Mouse (Mus musculus) megakaryocyte, embryonic 14.5 days (primary cell): ENCODE measurements around the gene Dpm3. TPM values are rescaled to one million over a fixed set of nuclear protein-coding genes. Genes with fewer than 3 reads are reported as not detected.

ENCODE experiments used
- H3K27me3 ChIP-seq: replicated peaks from 2 replicates; pipeline ENCODE3; 2012; ENCODE audit warnings: inconsistent platforms
- H3K36me3 ChIP-seq: replicated peaks from 2 replicates; pipeline ENCODE3; 2012; ENCODE audit warnings: low read length, inconsistent platforms, mixed read lengths
- H3K4me1 ChIP-seq: 2 replicates; pipeline ENCODE4 v1.6.1; 2012; ENCODE audit warnings: inconsistent platforms
- H3K4me3 ChIP-seq: replicated peaks from 2 replicates; pipeline ENCODE3; 2012; ENCODE audit warnings: moderate library complexity, mild to moderate bottlenecking, inconsistent platforms
- H3K9me3 ChIP-seq: 2 replicates; pipeline ENCODE4 v1.6.1; 2012; ENCODE audit warnings: inconsistent platforms
- FLI1 ChIP-seq: IDR thresholded peaks from 2 replicates; pipeline ENCODE4 v1.6.1; 2012; ENCODE audit warnings: low read length, inconsistent platforms, mixed read lengths
- GATA1 ChIP-seq: IDR thresholded peaks from 3 replicates; pipeline ENCODE4 v1.6.1; 2012; ENCODE audit warnings: mixed read lengths, low read length, inconsistent platforms, borderline replicate concordance
- polyA plus RNA-seq: library from polyadenylated mRNA; stranded (reverse); fragments of >175 nt; gene quantifications from 2 replicates; pipeline ENCODE4 v1.2.3, GENCODE M21; 2012; ENCODE audit warnings: low replicate concordance; ENCODE audit not compliant: insufficient read depth

Gene Dpm3
- polyA plus RNA-seq, 1 experiment, result 435 TPM

DNA sequence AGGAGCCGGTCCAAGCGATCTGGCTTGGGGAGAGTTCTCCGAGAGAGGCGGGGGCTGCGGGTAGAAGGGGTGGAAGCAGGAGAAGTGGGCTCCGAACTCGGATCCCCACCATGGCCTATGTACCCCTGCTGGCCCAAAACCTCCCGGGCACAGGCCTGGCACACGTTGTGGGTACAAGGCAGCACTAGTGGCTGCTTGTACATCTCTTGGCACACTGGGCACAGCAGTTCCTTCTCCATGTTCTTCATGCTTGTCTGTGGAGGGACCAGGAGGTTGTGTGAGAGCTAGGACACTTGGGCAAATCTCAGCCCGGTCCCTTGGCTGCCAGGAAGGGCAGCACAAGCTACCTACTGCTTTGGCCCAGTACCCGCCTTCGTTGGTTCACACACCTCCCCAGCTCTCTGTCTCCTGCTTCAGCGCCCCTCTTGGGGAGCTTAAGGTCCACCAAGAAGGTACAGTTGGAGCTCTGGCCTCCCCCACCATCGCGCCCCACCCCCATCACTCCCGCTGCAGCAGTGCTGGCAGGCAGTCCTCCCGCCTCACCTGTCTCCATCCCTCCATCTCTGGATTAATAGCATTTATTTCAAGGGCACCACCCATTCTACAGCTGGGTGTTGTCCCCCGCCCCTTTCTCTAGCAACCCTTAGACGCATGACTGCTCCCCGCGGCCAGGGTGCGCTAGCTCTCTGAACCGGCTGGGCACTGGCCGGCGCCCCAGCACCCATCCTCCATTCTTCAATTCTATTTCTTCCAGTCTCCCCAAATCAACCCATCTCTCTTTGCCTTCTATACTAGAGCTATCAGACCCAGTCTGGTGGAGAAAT lies 14.8 kb upstream of the Dpm3 start:
- Histone ChIP-seq H3K9me3 (no peaks in the 10 kb centered on the region), H3K27me3 (no peaks in the 10 kb centered on the region), H3K4me1 (peaks cover 67% of the 10 kb centered on the region), H3K4me3 (peak overlapping the region; percentile 95), H3K36me3 (peaks cover 20% of the 10 kb centered on the region)
- TF ChIP-seq GATA1, result no peak
- no peak for TF ChIP-seq FLI1

DNA sequence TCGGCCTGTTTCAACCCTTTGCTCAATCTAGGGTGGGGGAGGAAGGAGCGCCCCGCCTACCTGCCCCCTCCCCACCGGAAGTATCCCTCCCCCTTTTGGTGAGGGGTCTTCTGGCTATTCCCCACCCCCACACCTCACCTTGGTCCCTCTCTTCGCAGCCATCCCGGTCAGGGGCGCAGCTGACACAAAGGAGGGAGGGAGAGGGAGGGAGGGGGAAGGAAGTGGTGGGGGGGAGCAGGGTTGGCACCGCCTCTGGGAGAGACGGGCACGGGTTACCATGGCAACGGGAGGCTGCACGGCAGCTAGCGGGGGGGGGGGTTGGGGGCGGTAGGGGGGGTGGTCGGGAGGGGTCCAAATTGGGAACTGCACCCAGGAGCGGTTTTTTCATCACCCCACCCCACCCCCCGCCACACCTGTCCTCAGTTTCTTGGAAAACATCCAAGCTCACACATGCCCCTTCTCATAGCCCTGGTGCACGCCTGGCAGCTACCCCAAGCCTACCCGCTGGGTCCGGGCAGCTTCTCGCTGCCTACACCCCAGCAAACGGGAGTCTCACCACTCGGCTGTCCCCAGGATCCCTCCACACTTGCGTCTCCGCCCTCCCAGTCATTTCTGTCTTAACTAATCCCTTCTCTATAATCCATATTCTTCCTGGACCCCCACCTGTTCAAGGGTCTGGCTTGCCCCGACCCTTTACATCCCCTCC lies 14.0 kb upstream of the Dpm3 start:
- peak overlapping the region; percentile 95 for H3K4me3 ChIP-seq
- no peaks in the 10 kb centered on the region for H3K27me3 ChIP-seq
- peaks cover 74% of the 10 kb centered on the region for H3K4me1 ChIP-seq
- H3K9me3 ChIP-seq, result no peaks in the 10 kb centered on the region
- TF ChIP-seq FLI1, result no peak
- H3K36me3 ChIP-seq, result peaks cover 26% of the 10 kb centered on the region

GRCm38 (mm10) chr3:89245688-89246171 lies 13.4 kb upstream of the Dpm3 start, which contains the start of gene Krtcap2:
Krtcap2 (plus strand) TSS chr3:89245966.
- Histone ChIP-seq H3K4me1 (peaks cover 80% of the 10 kb centered on the region), H3K4me3 (peak within 1 kb of the TSS; percentile 95), H3K36me3 (peaks cover 26% of the 10 kb centered on the region), H3K9me3 (no peaks in the 10 kb centered on the region), H3K27me3 (no peaks in the 10 kb centered on the region)
- TF ChIP-seq GATA1 (no peak), FLI1 (no peak)

DNA sequence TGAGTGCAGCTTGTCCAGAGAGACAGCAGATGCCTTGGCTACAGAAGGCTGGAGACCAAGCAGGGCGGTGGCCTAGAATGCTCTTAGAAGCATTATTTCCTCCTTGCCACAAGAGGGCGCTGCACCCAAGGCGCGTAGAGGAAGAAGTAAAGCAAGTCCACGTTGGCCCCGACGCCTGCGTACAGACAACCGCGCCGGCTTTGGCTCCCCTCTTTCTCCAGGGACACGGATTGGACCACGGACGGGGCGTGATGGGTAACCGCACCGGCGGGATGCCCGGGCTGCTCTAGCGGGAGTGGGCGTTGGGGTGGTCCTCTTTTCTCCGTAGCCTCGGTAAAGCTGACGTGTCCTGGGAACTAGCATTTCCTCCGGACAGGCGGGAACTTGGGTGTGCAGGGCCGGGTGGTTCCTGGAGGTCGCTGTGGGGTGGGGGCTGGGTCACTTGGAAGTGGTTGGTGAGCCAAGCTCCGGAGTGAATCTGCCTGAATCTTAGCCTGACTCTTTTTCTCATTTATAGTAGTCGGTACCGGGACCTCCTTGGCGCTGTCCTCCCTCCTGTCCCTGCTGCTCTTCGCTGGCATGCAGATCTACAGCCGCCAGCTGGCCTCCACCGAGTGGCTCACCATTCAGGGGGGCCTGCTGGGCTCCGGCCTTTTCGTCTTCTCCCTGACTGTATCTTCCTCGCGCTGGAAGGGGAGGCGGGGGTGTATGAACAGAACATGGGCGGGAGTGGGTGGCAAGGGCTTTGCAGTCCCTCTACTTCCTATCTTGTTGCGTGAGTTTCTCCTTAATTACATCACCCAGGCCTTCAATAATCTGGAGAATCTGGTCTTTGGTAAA lies 12.7 kb upstream of the Dpm3 start, which contains the start of gene Trim46:
TSS of gene Trim46 (minus strand) at position 49 of the 840 bp plus-strand sequence.
- Histone ChIP-seq H3K4me3 (peak within 1 kb of the TSS; percentile 95), H3K9me3 (no peaks in the 10 kb centered on the region), H3K4me1 (peaks cover 88% of the 10 kb centered on the region), H3K36me3 (peaks cover 26% of the 10 kb centered on the region), H3K27me3 (peaks cover under 1% of the 10 kb centered on the region)
- TF ChIP-seq FLI1 (no peak), GATA1 (no peak)

DNA sequence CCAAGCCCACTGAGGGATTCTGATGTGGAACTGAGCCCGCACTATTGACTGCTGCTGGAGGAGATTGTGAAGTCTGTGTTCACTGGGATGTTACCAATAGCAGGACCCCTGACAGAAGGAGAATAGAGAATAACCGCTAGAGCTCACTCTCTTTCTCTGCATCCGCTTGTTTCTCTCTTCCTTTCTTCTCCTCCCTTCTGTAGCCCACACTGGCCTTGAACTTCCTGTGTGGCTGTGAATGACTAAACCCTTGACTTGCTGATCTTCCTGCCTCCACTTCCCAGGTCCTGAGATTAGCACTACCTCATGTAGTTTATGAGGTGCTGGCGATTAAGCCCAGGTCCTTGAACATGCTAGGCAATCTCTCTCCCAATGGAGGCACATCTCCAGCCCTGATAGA lies 11.7 kb upstream of the Dpm3 start:
- no peaks in the 10 kb centered on the region for H3K9me3 ChIP-seq
- TF ChIP-seq GATA1 (no peak), FLI1 (no peak)
- peaks cover 19% of the 10 kb centered on the region for H3K36me3 ChIP-seq
- H3K4me3 ChIP-seq, result peak overlapping the region; percentile 95
- H3K27me3 ChIP-seq, result peaks cover 11% of the 10 kb centered on the region
- H3K4me1 ChIP-seq, result peaks cover 88% of the 10 kb centered on the region

DNA sequence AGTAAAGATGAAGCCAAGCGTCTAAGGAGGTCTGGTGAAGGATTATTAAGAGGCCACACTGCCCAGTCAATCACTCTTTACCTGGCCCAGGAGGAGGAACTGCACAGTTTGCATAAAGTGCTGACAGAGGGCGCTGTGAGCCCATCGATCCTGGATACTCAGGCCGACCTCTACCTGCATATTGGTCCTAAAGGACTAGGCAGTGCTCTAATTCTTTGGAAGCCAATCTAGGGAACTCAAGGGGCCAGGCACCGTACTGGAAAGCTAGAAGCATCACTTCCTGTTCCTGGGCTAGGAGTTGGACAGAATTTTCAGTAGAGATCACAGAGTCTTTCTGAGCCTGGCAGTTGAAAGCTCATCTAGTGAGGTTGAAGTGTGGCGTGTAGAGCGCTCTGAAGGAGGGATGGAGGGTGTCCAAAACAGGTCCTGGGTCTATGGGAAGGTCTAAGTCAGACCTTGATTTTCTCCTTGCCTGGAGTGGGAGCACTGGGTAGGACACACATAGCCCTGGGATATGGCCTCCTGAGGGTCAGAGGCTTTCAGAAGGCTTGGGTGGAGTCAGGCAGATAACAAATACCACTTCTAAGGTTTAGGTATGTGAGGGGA lies 8.6 kb upstream of the Dpm3 start:
- TF ChIP-seq GATA1, result no peak
- TF ChIP-seq FLI1, result no peak
- peaks cover 61% of the 10 kb centered on the region for H3K4me1 ChIP-seq

DNA sequence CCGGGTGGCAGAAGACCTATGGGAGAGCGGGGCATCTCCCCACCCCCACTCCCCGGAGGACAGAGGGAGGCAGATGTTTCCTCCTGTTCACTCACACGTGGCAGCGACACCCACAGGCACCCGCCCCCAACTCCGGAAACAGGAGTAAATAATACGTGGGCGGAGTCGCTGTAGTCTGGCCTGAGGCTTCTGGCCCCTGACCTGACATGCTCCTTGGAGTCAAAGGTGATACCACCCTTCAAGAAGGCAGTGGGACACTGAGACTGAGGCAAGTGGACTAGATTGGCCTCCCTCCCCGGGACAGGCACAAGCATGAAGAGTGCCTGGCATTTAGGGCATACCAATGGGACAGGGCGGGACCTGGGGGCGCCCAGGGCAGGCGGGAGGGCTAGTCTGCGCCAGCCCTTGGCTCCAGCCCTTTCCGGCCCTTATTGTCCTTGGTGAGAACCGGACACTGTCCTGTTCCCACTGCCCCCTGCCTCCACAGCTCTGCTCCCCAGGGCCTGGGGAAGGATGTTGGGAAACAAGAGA lies 7.7 kb upstream of the Dpm3 start:
- Histone ChIP-seq H3K27me3 (peaks cover 19% of the 10 kb centered on the region), H3K4me3 (peak overlapping the region; percentile 85), H3K4me1 (peaks cover 60% of the 10 kb centered on the region), H3K36me3 (peaks cover 19% of the 10 kb centered on the region), H3K9me3 (peaks cover 7% of the 10 kb centered on the region)
- TF ChIP-seq GATA1, result no peak
- TF ChIP-seq FLI1, result no peak

More for the DNA sequence above, 8.6 kb upstream of the Dpm3 start:
- peaks cover 19% of the 10 kb centered on the region for H3K27me3 ChIP-seq
- H3K9me3 ChIP-seq, result peaks cover 7% of the 10 kb centered on the region
- peak overlapping the region; percentile 85 for H3K4me3 ChIP-seq
- H3K36me3 ChIP-seq, result peaks cover 19% of the 10 kb centered on the region

DNA sequence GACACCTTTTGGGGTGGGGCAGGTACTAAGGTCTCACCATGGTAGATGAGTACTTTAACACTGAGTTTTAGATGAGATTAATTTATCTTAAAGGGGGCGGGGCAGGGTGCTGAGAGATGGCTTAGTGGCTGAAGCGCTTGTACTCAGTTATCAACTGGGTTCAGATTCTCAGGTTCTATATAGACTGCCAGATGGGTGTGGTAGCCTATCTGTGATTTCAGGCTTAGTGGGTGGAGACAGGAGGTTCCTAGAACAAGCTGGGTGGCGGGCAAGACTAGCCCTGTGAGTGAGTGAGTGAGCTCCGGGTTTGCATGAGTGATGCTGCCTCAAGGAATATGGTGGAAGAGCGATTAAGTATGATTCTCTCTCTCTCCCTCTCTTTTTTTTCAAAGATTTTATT lies 4.2 kb upstream of the Dpm3 start:
- TF ChIP-seq GATA1 (no peak), FLI1 (no peak)
- Histone ChIP-seq H3K36me3 (no peaks in the 10 kb centered on the region), H3K27me3 (peaks cover 37% of the 10 kb centered on the region), H3K9me3 (peaks cover 7% of the 10 kb centered on the region), H3K4me3 (no peak overlapping the region), H3K4me1 (peaks cover 55% of the 10 kb centered on the region)

DNA sequence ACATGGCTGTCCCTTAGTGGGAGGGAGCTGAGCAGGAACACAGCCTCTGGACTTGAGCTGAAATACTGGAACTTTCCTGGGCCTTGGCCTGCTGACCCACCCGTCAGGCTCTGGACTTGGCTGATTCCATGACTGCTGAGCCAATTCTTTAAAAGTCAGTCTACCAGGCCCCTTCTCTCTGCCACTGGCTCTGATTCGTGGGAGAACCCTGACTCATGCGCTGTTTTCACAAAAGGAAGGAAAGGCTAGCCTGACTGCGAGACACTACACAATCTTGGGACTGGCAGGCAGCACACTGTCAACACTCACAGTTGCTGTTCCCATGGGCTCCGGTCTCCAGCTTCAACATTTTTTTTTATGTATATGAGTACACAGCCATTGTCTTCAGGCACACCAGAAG lies 3.0 kb upstream of the Dpm3 start:
- Histone ChIP-seq H3K4me3 (no peak overlapping the region), H3K27me3 (peaks cover 37% of the 10 kb centered on the region), H3K36me3 (no peaks in the 10 kb centered on the region), H3K4me1 (peaks cover 43% of the 10 kb centered on the region), H3K9me3 (peaks cover 7% of the 10 kb centered on the region)
- TF ChIP-seq GATA1 (no peak), FLI1 (no peak)
